Mouse (Mus musculus) heart, adult 2 months (tissue): ENCODE results near the gene Qtrt2. TPM values are rescaled to one million over a fixed set of nuclear protein-coding genes. Genes with fewer than 3 reads are reported as not detected.
A peak's percentile ranks its signal among the peaks of the same experiment; 100 is the strongest.

Experiments
- DNase-seq, 2 experiments: peaks; one replicate each; pipeline ENCODE4 v3.0.0; 2021
- H3K27ac ChIP-seq: fragments of 200-600 bp; 2 replicates; pipeline ENCODE4 v1.8.1; 2022
- H3K27me3 ChIP-seq: fragments of 200-500 bp; 2 replicates; pipeline ENCODE4 v1.6.1; 2012; ENCODE audit warnings: mild to moderate bottlenecking, low read length, inconsistent platforms, mixed read lengths; ENCODE audit not compliant: control insufficient read depth, insufficient read depth
- H3K36me3 ChIP-seq: fragments of 200-500 bp; 2 replicates; pipeline ENCODE4 v1.6.1; 2012; ENCODE audit warnings: low read length, inconsistent platforms; ENCODE audit not compliant: control insufficient read depth, insufficient read depth
- H3K4me1 ChIP-seq: fragments of 200-500 bp; 2 replicates; pipeline ENCODE4 v1.6.1; 2011; ENCODE audit warnings: low read length; ENCODE audit not compliant: control insufficient read depth, insufficient read depth
- H3K4me3 ChIP-seq: fragments of 200-600 bp; 2 replicates; pipeline ENCODE4 v1.8.1; 2022
- H3K79me2 ChIP-seq: fragments of 200-500 bp; replicated peaks from 2 replicates; pipeline ENCODE4 v1.6.1; 2012; ENCODE audit warnings: mild to moderate bottlenecking, inconsistent platforms, low read length, moderate library complexity, mixed read lengths; ENCODE audit not compliant: control insufficient read depth, insufficient read depth
- H3K9ac ChIP-seq: fragments of 200-500 bp; 2 replicates; pipeline ENCODE4 v1.6.1; 2012; ENCODE audit warnings: low read depth, mild to moderate bottlenecking, control low read depth, inconsistent platforms, low read length, mixed read lengths
- CTCF ChIP-seq: fragments of 200-600 bp; IDR thresholded peaks from 2 replicates; pipeline ENCODE4 v1.8.1; 2022; ENCODE audit warnings: antibody characterized with exemption, mild to moderate bottlenecking, moderate library complexity
- EP300 ChIP-seq: fragments of 200-500 bp; IDR thresholded peaks from 2 replicates; pipeline ENCODE4 v1.6.1; 2011; ENCODE audit warnings: low read depth, low read length, control low read depth; ENCODE audit not compliant: insufficient read depth
- POLR2A ChIP-seq: fragments of 200-500 bp; IDR thresholded peaks from 2 replicates; pipeline ENCODE4 v1.6.1; 2011; ENCODE audit warnings: mild to moderate bottlenecking, low read depth, low read length, control low read depth; ENCODE audit not compliant: insufficient read depth
- WGBS: fragments of 180-500 bp; shearing (Covaris S2); methylation state at CpG from one replicate; pipeline ENCODE4 v1.1.7; 2018; 5-methylcytosine and 5-hydroxymethylcytosine counted together
- intact Hi-C: fragments of 180-260 bp; cut with DNase I; formaldehyde crosslinking; loops from one replicate; pipeline ENCODE4 v1.15.1; 2025
- polyA plus RNA-seq: library from polyadenylated mRNA; depleted of rRNA; stranded (reverse); fragments of >200 nt; gene quantifications from 2 replicates; pipeline ENCODE4 v1.2.3, GENCODE M21; 2012
- total RNA-seq, 2 experiments: library from RNA; stranded (reverse); gene quantifications; 2 replicates each; pipeline ENCODE4 v1.2.3; 2021

Qtrt2 gene
- total and polyA plus RNA-seq, 3 experiments, result 12.6 to 14.3 (median 13.0) TPM

DNA sequence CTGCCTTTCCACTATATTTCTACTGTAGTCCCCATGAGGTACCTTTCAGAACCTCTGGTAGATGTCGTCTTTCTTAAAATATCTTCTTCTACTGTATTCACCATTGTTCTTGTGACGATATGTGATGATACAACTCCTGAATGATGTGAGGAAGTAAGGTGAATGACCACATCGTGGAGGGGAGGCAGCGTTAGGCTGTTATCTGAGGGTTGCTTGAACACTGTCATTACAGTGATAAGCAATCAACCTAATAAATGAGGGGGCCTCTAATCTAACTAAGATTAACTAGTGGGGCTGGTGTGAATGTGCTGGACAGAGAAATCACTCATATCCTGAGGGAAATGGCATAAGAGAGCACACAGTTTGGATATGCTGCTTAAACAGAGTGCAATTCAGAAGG is 26.5 kb downstream of the Qtrt2 start:
- no peak overlapping the region for H3K9ac ChIP-seq
- no peak overlapping the region for H3K4me3 ChIP-seq
- no peak overlapping the region for H3K27ac ChIP-seq
- H3K36me3 ChIP-seq, result no peaks in the 10 kb centered on the region
- intact Hi-C loops, result no loop called here
- H3K4me1 ChIP-seq, result no peaks in the 10 kb centered on the region
- WGBS, result 48% methylated on average over 4 of the region's 4 CpGs
- DNase-seq, result no peak
- H3K79me2 ChIP-seq, result no peaks in the 10 kb centered on the region
- no peak for TF ChIP-seq EP300
- TF ChIP-seq CTCF, result no peak
- H3K27me3 ChIP-seq, result no peaks in the 10 kb centered on the region

DNA sequence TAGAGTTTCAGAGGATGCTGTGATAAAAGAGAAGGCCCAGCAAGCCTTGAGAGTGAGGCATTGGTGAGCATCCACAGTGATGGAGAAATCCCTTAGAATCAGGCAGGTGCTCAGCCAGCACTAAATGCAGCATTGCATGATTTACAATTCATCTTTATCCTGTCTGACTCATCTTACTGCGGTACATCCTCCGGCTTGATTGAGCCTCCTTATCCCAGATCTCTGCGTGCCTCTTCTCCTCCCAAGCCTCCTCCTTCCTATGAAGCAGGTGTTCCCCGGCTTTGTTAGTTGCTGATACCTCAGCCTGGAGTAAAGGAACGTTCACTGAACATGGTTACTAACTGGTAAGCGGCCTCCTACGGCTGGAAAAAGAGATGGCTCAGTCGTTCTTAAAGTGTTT is 32.1 kb downstream of the Qtrt2 start:
- no peak for TF ChIP-seq CTCF
- no peaks in the 10 kb centered on the region for H3K27me3 ChIP-seq
- intact Hi-C loops, result loop anchor here (5.0 kb wide), 1 partner anchor 243 kb away; the partner anchor contains the start of genes Atp6v1a and Naa50

DNA sequence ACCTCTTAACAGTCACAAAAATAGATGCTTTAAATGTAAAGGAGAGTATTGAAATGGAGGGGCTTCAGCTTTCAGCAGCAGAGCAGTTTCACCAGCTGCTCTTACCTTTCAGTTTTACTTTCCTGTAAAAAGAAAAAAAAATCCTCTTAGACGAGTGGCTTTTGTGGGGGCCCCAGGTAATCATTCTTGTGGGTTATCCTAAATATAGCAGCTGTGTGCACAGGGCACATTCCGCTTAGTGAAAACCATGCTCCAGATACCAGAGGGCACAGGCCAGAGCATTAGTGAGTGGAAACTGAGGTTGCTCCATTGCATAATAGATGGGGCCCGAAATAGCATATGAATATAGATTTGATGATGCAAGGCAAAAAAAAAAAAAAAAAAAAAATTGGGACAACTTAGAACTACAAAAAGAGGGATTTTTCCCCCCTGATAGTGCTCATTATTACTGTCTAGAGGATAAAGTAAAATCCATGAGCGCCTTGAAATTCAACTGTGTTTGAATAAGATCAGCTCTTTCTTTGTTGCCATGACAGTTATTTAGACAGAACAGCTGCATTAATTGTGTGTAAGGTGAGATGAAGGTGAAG is 35.8 kb downstream of the Qtrt2 start:
- H3K9ac ChIP-seq, result no peak overlapping the region
- 74% methylated on average over 4 of the region's 4 CpGs for WGBS

More for the DNA sequence above, 32.1 kb downstream of the Qtrt2 start:
- H3K79me2 ChIP-seq, result no peaks in the 10 kb centered on the region
- no peak overlapping the region for H3K27ac ChIP-seq
- no peak overlapping the region for H3K4me3 ChIP-seq
- no peaks in the 10 kb centered on the region for H3K36me3 ChIP-seq
- no peak for DNase-seq
- H3K9ac ChIP-seq, result no peak overlapping the region
- H3K4me1 ChIP-seq, result no peaks in the 10 kb centered on the region
- 80% methylated on average over 8 of the region's 8 CpGs for WGBS

DNA sequence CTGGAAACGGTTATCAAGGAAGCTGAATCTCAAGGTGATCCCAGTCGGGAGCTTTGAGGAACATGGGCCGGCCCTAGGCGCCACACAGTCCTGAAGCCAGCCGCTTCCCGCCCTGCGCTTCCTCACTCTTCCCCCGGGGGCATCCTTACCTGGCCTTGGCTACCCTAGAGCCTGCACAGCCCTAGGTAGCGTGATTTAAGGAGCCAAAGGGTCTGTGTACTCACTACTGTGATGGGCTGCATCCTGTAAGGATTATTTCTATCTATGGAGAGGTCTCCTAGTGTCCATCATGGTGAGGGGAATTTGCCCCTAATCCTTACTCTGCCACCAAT is 36.6 kb downstream of the Qtrt2 start:
- intact Hi-C loops, result loop anchor here (5.0 kb wide), 1 partner anchor 247 kb away; the partner anchor contains the start of genes Atp6v1a and Naa50
- no peak for DNase-seq

More for the DNA sequence above, 35.8 kb downstream of the Qtrt2 start:
- TF ChIP-seq CTCF (no peak), POLR2A (no peak), EP300 (no peak)
- DNase-seq, result no peak
- Histone ChIP-seq H3K27me3 (no peaks in the 10 kb centered on the region), H3K4me3 (no peak overlapping the region), H3K4me1 (peaks cover 2% of the 10 kb centered on the region), H3K27ac (no peak overlapping the region), H3K36me3 (peaks cover 4% of the 10 kb centered on the region; the same call in 1 of the 2 replicates), H3K79me2 (no peaks in the 10 kb centered on the region; the same call in 1 of the 2 replicates)
- intact Hi-C loops, result loop anchor here (5.0 kb wide), 1 partner anchor 246 kb away; the partner anchor contains the start of genes Atp6v1a and Naa50

DNA sequence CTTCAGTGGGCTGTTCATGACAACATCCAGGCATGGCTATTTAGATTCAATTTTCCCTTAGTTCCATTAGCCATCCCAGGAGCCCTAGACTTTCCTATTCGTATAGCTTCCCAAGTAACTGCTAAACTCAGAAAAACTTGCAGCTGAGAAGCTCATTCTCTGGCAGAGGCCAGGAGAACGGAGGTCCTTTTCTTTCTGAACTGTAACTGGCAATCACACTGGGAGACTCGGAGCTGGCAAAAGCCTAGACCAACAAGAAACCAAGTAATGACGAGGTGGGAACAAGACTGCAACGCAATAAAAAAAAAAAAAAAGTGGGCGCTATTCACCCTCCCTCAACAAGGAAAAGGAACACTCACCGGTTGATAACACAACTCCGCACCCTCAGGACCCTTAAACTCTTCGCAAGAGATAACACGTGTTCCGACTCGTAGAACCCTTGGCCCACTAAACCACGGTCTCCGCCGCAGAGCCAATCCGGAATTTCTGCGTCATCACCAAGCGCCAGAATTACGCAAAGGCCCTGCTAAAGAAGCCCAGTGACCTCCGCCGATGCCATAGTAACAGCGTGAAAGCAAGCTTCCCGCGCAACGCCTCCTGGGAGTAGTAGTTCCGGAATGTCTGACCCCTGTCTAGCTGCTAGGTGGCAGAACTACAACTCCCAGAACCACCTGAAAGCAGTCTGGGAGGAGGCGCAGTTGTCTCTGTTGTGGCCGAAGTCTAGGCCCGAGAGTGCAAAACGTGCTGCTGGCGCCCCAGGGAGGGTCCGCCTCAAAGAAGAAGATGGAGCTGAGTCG is 37.2 kb downstream of the Qtrt2 start, which contains the start of gene Ccdc191:
Gene Ccdc191, plus strand, starts transcription at position 593 of the 797 bp plus-strand sequence.
- Histone ChIP-seq H3K36me3 (peaks cover 4% of the 10 kb centered on the region; the same call in 1 of the 2 replicates), H3K27ac (peak within 1 kb of the TSS; percentile 87), H3K79me2 (no peaks in the 10 kb centered on the region; the same call in none of the 2 replicates), H3K4me1 (peaks cover 2% of the 10 kb centered on the region), H3K9ac (peak within 1 kb of the TSS; percentile 87), H3K4me3 (peak within 1 kb of the TSS; percentile 86), H3K27me3 (no peaks in the 10 kb centered on the region)
- peak; percentile 99 for DNase-seq
- under 1% methylated on average over 33 of the region's 33 CpGs for WGBS
- TF ChIP-seq EP300, result peak; percentile 84
- no peak for TF ChIP-seq CTCF
- peak; percentile 63; the same call in 1 of the 2 replicates for TF ChIP-seq POLR2A
- intact Hi-C loops, result loop anchor here (2.0 to 5.0 kb wide), 2 partner anchors 173 to 248 kb away; partner anchors contain the start of genes Atp6v1a, Gramd1c and Naa50

More for the DNA sequence above, 36.6 kb downstream of the Qtrt2 start:
- Histone ChIP-seq H3K79me2 (no peaks in the 10 kb centered on the region; the same call in none of the 2 replicates), H3K27me3 (no peaks in the 10 kb centered on the region), H3K4me1 (peaks cover 2% of the 10 kb centered on the region), H3K4me3 (peak overlapping the region; percentile 86), H3K9ac (peak overlapping the region; percentile 87), H3K36me3 (peaks cover 4% of the 10 kb centered on the region; the same call in 1 of the 2 replicates), H3K27ac (peak overlapping the region; percentile 87)
- TF ChIP-seq CTCF, result peak; percentile 79
- TF ChIP-seq EP300, result no peak
- no peak for TF ChIP-seq POLR2A
- WGBS, result 0% methylated on average over 9 of the region's 9 CpGs

DNA sequence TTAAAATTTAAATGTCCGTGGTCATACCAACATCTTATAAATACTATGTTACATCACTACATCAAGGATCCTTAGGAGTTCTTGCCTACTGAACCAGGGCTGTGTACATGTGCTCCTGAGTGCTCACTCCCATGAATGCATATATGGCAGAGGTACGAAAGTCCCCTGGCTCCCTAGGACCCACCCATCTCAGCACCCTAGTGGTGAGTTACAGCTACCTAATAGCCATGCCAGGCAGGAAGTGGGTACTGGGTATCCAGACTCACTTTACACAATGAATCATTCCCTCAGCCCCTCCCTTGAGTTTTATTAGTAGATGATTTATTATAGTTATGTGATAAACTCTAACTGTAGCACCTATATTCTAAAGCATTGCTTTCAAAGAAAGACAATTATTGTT is 44.3 kb downstream of the Qtrt2 start:
- Histone ChIP-seq H3K9ac (no peak overlapping the region), H3K27ac (no peak overlapping the region), H3K79me2 (no peaks in the 10 kb centered on the region; the same call in 1 of the 2 replicates), H3K4me1 (no peaks in the 10 kb centered on the region), H3K27me3 (no peaks in the 10 kb centered on the region), H3K4me3 (no peak overlapping the region), H3K36me3 (no peaks in the 10 kb centered on the region)
- DNase-seq, result no peak
- intact Hi-C loops, result no loop called here
- 95% methylated on average over 2 of the region's 2 CpGs for WGBS
- TF ChIP-seq CTCF (no peak), EP300 (no peak), POLR2A (no peak)
